Mouse (Mus musculus): Measurements from ENCODE around the gene Prkn.

Prkn gene

DNA sequence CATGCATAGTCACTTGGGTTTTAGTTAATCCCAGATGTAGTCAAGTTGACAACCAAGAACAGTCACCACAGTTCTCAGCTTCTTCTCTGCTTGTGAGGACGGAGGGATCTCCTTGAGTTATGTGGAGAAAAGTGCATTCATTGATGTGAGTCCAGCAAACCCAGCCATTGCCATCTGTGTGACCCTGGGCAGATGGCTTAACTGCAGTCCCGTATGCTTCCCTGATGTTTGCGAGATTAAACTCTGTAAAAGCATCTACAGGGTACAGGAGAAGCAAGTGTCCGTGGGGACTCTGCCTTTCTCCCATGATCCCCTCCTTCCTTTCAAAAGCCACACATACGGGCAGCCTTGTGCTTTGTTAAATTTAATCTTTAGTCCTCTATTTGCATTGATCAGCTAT, 157.1 kb downstream of the Prkn start:
- no peak for DNase-seq

DNA sequence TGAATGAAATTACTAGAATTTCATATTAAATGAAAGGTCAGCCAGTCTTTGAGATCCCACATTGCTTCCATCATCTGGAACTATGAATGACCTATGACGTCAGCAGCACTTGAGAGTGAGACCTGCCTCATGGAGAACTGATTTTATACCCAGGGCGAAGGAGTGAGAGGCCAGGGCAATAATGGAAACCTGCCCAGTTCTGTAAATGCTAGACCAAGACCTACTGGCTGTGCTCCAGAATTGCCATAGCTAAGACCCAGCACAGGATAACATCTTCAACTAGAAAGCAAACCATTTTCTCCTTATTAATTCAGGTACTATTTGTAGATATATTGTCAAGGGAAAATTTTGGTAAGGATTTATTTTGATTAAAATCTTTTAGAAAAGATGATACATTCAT, 183.2 kb downstream of the Prkn start:
- no peak for DNase-seq

DNA sequence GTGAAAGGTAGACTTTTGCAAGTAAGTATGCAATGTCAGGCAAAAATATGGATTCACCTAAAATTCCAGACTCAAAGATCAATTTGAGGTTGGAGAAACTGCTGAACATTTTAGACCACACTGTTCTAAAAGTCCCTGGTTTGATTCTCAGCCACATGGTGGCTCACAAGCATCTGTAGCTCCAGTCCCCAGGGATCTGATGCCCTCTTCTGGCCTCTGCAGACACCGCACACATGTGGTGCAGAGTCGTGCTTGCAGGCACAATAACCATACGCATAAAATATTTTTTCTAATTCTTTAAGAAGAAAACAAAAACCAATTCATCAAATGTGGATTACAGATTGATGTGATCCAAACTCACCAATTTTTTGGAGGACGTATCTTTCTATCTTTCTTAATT, 189.2 kb downstream of the Prkn start:
- no peak for DNase-seq

DNA sequence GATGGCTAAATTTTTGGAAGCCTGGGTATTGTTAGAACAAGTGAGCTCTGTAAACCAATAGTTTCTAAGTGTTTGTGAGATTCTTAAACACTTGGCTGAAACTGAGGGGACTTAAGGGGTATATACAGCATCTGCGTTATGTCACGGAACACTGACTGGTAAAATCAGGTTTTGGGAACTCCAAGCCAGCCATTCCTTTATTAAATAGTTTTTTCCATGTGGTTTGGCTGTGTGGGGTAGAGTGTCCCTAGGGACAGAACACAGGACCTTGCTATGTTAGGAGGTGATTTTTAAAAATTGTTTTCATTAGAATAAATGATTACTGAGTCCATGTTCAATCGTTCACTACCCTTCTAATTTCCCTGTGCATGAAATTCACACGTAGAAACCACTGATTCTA, 190.8 kb downstream of the Prkn start:
- no peak for DNase-seq

DNA sequence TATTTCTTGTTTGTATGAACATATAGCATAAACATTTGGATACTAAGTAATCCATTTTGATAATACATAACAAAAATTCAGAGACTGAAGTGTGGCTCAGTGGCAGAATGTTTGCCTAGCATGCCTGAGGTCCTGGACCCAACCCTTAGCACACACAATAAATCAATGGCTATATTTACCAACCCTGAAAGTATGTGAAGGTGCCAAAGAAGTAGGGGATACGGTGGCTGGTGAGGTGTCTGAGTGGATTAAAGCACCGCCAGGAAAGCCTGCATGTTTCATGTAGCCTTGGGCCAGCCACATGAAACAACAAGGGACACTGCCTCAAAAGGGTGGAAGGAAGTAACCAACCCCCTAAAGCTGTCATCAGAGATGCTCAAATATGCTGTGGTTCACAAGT, 192.2 kb downstream of the Prkn start:
- no peak for DNase-seq

DNA sequence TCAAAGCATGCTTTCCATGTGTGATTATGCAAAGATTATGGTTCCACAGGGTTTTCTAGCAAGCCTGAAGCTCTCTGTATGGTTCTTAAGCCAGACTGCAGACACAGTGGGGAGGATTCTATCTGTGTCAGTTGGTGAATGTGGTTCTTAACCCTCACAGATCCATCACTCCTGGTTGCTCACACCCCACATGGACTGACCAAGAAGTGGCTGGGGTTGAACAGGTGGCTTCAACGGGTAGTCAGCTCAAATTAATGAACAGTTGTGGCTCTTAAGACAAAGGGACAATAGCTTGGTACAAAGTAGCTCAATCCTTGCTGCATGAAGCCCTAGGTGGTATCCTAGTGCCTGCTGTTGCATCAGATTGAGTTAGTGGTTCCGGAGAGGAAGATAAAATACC, 193.4 kb downstream of the Prkn start:
- DNase-seq = no peak

DNA sequence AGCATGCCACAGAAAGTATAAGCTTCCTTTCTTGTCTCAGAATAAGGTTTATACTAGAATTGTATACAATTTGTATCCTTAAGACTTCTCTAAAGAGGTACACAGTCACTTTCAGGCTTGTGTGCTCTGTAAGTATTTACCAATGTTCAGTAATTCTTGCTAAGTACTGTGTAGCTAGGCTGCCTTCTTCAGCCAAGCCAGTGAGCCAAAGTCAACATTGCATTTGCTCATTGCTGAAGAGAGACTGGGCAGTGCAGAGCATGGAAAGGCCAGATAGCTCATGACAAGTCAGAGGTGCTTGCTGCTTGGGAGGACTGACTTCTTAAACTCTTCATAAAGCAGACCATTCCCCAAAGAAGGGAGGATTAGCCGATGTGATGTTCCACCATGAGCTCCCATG, 198.1 kb downstream of the Prkn start:
- no peak for DNase-seq

DNA sequence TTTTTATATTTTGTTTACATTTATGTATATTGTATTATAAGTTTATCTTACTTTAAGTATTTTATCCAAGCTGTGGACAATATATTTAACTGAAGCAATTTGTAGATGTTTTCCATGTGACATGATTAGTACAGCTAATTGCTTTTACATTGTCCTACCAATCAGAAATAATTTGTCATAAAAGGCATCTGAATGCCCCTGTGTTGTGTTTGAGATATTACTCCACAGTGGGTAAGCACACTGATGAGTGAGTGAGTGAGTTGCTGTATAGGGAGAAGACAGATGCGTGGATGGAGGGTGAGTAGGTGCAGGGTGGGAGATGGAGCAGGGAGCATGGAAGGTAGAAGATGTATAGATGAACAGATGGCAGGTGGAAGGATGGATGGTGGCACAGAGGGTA, 218.8 kb downstream of the Prkn start:
- no peak for DNase-seq

DNA sequence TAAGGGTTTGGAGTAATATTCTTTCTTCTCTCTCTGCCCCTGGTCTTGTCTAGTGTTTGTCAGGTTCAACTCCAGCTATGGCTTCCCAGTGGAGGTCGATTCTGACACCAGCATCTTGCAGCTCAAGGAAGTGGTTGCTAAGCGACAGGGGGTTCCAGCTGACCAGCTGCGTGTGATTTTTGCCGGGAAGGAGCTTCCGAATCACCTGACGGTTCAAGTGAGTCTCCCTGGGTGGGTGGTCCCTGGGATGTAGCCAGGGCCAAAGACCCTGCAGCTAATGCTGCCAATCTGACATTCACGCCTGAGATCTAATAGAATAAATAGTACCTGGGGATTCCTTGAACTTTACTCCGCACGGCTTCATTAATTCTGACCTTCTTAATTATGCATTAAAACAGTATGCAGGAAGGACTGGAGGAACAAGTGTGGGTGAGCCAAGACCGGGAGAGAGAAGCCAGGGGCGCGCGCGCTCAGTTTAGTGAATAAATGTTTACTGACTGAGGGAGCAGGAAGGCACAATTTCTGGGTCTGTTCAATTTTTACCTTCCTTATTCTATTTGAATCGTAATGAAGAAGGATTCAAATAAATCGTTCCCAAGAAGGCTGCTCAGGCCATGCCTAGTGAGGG, 227.0 kb downstream of the Prkn start:
- no peak for DNase-seq

DNA sequence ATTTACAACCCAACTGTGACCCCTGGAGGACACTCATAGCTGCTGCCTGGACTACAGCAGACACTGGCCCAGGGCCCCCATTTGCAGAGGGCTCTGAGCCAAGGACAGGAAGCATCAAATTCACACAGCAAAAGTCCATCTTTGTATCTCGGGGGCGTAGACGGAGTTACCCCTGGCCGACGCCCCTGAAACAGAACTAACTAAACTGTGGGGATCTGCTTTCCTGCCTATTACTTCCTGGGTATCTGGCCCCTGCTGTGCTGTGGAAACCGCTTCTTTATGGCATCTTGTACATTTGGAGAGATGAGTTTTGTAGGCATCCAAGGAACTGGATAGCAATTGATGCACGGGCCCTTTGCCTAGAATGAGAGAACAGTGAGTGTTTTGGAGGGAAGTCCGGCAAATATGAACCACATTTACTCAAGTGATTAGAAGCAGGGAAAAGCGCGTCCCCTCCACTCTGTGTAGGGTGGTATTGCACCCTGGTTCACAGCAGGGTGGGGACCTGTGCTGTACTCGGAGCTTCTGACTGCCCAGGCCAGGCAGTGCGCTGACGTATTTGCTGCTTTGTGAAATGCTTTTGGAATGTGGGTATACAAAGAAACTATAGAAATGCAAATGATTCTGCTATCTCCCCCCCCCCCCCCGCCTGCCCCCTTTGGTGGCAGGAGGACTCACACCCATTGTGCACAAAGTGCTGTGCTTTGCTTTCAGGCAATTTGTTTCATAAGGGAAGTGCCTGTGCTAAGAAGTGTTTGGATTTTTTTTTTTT, 227.7 kb downstream of the Prkn start:
- peak; percentile 28 for DNase-seq

DNA sequence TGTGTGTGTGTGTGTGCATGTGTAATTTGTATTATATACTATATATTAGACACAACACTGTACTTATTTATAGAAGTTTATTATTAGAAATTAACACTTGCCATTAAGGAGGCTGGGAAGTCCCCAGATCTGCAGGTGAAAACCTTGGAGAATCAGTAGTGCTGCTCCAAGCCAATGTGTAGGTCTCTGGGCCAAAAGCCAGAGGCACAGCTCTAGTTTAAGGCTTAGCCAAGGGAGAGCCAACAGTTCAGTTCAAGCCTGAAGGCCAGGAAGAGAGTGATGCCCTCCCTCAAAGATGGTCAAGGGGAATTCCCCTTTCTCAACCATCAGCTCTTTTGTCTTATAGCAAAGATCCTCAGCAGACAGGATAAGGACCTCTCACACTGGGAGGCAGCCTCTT, 230.8 kb downstream of the Prkn start:
- DNase-seq = no peak

DNA sequence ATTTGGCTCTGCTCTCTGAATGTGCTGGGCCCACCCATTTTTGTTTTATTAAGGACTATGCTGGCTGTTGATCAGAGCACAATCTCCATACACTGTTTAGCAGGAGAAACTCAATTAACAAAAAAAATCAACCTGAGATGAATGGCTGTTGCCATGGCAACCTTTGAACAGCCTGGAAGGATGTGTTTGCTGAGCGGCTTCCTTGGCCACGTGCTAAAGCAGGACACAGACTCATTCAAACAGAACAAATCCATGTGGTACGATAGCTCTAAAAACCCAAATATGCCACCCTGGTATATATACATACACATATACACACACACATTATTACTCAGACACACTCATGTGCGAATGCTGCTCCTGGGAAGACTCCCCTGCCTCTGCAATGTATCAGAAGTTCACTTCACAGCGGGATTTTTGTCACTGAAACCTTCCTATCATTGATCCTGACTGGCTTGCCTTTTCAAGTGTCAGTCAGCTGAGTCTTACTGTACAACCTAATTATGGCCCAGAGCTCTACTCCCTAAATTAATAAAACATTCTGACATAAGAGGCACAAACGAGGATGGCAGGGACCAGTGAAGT, 236.2 kb downstream of the Prkn start:
- no peak for DNase-seq

DNA sequence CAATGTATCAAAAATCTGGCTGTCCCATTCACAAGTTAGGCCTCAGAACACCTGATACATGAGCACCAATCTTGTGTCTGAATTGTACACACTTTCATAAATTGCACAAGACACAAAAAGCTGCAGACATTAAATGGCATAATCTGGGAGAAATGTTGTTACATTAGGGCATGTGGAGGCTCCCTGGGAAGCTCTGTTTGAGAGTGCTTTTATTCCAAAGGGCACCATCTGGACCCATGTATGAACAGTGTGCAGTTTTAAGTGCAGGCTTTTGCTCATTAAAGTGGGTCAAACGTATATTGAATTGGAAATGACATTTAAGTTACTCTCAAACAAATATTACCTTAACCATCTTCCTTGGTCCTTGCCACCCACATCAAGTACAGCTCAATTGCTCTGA, 246.3 kb downstream of the Prkn start:
- no peak for DNase-seq

DNA sequence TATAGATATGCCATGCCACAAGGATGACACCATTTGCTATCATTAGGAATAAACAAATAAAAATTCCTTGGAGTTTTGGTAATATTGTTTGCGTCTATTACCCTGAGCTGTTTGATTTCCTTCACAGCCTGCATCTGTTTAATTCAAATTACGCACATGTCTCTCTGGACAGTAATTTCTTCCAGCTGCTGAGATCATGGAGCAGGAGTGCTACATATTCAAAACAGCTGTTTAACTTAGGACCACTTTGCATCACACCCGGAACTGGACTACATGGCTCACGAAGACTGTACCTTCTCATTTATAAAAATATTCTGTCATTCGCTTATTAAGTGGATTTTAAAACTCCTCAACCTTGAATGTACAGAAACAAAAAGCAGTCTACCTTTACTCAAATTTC, 246.9 kb downstream of the Prkn start:
- DNase-seq = no peak

DNA sequence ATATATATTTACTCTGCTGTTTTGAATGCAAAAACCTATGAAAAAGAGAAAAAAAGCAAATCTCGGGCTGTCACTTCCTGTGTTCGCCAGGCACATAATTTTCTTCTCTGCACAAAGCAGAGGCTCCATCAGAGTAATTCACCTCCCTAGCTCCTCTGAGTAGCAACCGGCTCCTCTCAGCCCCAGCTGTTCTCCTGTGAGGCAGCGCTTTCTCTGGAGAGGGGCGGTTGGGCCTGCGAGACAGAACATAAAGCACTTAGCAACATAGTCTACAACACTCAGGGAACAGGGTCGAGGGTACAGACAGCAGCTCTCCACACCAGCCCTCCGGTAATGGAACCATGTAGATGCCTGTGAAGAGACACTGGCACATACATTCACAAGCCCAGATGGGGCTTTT, 247.6 kb downstream of the Prkn start:
- no peak for DNase-seq

DNA sequence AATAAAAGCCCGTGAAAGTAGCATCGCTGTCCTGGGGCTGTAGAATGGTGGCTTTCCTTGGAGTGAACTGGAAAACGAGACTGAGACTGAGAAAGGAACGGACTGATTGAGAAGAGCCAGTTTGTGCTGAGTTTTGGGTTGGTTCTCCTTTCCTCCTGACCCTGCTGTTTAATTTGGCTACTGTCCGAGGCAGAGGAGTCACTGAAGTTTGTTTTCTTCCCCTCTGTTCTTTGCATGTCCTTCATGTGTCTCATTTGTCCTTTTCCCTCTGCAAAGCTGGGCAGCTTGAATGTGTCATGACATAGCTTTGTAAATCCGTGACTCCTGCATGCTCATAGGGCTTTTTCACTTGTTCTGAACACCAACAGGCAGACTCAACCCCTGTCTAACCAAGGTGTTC, 249.2 kb downstream of the Prkn start:
- no peak for DNase-seq

DNA sequence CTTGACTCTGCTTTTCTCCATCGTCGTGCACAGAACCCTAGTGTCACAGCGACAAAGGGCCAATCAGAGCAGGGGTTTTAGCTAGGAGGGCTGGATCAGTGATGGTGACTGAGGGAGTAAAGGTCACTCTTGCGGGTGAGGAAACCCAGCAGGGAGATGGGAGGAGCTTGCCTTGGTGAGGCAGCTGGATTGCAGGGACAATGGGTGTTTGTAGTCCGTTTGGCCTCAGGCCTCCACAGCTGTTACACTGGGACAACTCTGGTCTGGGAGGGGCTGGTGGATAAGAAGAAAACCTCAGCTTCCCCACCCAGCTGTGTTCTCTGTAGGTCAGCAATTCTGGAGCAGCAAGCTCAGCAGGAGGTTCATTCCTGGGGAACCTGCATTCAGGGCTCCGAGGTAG, 252.7 kb downstream of the Prkn start:
- DNase-seq = peak; percentile 17

DNA sequence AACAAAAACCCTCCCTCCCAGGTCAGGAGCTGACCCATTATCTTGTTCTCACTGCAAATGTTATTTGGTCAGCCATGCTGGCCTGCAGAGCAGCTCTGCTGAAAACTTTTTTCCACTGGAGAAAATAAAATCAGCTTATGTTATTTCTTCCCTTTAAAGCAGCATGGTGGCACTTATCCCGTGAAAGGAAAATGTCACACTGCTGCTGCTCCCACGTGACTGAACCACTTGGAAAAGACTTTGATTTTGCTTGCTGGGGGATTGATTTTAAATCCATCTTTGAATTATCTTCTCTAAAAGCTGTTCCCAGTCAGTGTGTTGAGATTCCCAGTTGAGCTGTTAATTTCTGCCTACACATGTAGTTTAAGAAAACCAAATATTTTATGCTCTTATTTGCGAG, 253.1 kb downstream of the Prkn start:
- no peak for DNase-seq

DNA sequence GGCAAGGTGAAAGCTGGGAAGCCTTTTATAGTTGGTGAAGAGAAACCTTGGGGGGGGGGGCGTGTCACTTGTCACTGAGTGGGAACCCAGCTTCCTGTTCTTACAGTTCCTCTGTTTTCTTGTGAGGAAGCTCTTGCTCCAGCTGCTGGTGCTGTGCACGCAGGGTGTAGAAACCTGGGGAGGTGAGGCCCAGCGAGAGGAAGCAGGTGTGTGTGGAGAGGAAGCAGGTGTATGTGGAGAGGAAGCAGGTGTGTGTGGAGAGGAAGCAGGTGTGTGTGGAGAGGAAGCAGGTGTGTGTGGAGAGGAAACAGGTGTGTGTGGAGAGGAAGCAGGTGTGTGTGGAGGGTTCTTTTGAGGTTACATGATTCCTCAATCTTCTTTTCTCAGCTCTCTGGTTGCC, 266.8 kb downstream of the Prkn start:
- no peak for DNase-seq

DNA sequence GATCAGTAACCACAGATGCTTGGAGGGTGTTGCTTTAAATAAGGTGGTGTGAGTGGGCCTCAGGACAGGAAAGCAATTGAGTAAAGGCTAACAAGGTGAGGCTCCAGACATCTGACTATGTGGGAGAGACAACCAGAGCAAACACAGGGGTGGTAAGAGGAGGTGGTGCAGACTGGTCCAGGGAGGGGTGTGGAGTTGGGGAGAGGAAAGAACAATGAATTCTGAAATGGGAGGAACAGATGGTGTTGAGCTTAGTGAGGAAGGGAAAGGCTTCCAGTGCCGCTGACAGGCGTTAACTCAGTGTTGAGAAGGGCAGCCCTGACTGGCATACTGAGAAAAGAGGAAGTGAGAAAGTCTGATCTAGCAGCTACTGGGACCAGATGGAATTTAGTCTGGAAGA, 267.7 kb downstream of the Prkn start:
- no peak for DNase-seq

DNA sequence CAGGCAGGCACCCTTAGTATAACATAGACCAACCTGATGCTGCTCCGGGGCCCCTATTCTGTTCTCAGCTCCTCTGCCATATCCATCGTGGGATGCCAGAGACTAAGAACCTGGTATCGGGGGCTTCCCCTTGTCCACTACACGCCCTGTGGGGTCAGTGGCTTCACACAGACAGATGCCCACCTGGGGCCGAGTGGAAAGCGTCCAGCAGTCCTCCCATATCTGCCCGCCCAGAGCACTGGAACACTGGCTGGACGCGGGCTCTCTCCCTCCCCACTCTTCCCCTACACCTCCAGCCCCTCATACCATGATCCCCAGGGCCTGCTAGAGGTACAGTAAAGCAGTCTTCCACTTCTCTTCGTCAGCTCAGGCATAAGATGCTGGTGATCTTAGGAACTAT, 277.3 kb downstream of the Prkn start:
- no peak for DNase-seq

DNA sequence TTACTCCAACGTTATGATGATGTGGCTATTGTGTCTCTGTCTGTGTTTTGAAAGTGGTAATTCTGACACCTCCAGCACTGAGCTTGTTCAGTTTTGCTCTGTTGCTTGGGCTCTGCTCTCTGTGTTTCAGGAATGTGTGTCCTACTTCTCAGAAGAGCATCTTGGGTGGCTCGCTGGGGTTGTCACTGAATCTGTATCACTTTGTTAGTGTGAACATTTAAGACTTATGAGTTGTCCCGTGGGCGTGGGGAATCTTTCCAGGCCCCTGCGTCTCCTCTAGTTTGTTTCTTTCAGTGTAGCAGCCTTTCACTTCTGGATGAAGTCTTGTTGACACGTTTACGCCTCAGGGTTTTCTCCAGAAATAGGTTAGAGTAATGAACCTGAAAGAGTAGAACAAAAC, 283.9 kb downstream of the Prkn start:
- DNase-seq = no peak

DNA sequence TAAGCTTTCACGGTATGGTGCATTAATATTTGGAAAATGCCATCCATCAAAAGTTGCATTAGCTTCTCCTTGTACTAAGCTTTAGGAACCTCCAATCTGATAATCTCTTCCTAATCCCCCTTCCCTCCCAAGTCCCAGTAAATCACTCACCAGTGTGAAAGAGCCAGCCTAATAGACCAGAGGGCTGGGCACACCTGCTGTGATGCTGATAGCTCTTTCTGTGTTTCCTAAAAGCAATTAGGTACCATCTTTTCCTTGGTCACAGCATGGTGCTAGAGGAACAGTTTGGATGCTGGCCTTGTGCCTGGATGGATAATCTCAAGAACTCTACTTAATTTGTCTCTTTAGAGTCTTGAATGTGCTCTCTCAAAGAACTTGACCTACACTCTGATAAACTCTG, 287.0 kb downstream of the Prkn start:
- DNase-seq = no peak

DNA sequence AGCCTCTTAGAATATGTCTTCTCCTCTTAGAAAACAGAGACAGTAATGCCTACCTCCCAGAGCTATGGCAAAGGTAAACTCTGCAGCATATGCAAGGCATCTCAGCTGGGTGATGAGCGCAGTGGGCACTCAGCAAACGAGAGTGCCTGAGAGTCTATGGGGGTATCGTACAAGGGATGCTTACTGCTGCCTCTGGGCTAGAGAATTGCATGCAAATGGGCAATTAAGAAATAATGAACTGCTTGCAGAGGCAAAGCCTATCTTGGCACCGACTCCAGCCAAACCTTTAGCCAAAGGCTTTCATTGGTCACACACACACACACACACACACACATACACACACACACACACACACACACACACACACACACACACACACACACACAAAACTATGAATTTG, 290.7 kb downstream of the Prkn start:
- no peak for DNase-seq

DNA sequence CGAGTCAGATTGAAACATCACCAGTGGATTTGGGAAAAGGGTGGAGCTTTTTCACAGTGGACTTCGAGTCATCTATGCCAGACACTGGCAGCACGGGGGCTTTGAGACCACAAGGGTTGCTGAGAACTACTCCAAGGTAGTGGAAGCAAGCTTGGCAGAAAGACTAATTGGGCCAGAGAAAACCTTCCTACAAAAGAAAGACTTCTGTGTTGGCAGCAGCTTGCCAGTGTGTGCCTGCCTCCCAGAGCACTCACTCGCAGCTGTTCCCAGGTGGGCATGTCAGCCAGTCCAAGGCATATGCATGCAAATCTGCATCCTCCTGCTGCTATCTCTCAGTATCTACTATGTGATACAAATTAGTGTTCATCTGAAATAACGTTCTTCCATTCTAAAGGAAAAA, 302.1 kb downstream of the Prkn start:
- DNase-seq = no peak
